Mouse (Mus musculus): ENCODE measurements at regions not wholly inside any gene's neighbourhood (a gene's known extent, or its start where the extent isn't known, plus 50 kb on each side); places are given as distances from the start of the nearest gene placed in this dataset.

GRCm38 (mm10) chr14:62058100-62058499 lies 234.3 kb upstream of the Rnaseh2b start:
- H3K27ac ChIP-seq (ENCODE audit: low read depth, low read length): no peak overlapping the region
- H3K4me2 ChIP-seq (ENCODE audit: low read depth): no peak overlapping the region
- whole genome bisulfite sequencing: 100% methylated on average over 1 of the region's 1 CpGs
- H3K9me3 ChIP-seq (ENCODE audit: control insufficient read depth, low read length): no peaks in the 10 kb centered on the region; the same call in 1 of the 2 replicates
- DNase-seq (ENCODE audit: low spot score) (no peak), ATAC-seq (ENCODE audit: insufficient read depth, low FRiP score, low TSS enrichment) (no peak)
- no peaks in the 10 kb centered on the region for H3K36me3 ChIP-seq (ENCODE audit: control insufficient read depth, insufficient read depth, low read length)
- H3K4me3 ChIP-seq (ENCODE audit: low read depth, low read length): no peak overlapping the region
- no peaks in the 10 kb centered on the region for H3K4me1 ChIP-seq (ENCODE audit: control insufficient read depth, insufficient read depth, low read length)
- H3K27me3 ChIP-seq (ENCODE audit: control insufficient read depth, insufficient read depth, low read length): no peaks in the 10 kb centered on the region
- no peak overlapping the region for H3K9ac ChIP-seq (ENCODE audit: low read length)

GRCm38 (mm10) chr14:62071140-62071539 lies 221.2 kb upstream of the Rnaseh2b start:
- H3K36me3 ChIP-seq (ENCODE audit: control insufficient read depth, insufficient read depth, low read length): no peaks in the 10 kb centered on the region
- H3K27ac ChIP-seq (ENCODE audit: low read depth, low read length): no peak overlapping the region
- H3K4me3 ChIP-seq (ENCODE audit: low read depth, low read length): no peak overlapping the region
- H3K4me1 ChIP-seq (ENCODE audit: control insufficient read depth, insufficient read depth, low read length): no peaks in the 10 kb centered on the region
- no peaks in the 10 kb centered on the region for H3K9me3 ChIP-seq (ENCODE audit: control insufficient read depth, low read length)
- H3K4me2 ChIP-seq (ENCODE audit: low read depth): no peak overlapping the region
- DNase-seq (ENCODE audit: low spot score): no peak
- no peak overlapping the region for H3K9ac ChIP-seq (ENCODE audit: low read length)
- WGBS: 89% methylated on average over 6 of the region's 6 CpGs
- no peaks in the 10 kb centered on the region for H3K27me3 ChIP-seq (ENCODE audit: control insufficient read depth, insufficient read depth, low read length)
- no peak for ATAC-seq (ENCODE audit: insufficient read depth, low FRiP score, low TSS enrichment)

GRCm38 (mm10) chr14:62084047-62084446 lies 208.3 kb upstream of the Rnaseh2b start:
- no peak overlapping the region for H3K27ac ChIP-seq (ENCODE audit: low read depth, low read length)
- H3K9me3 ChIP-seq (ENCODE audit: control insufficient read depth, low read length): no peaks in the 10 kb centered on the region
- H3K27me3 ChIP-seq (ENCODE audit: control insufficient read depth, insufficient read depth, low read length): no peaks in the 10 kb centered on the region
- no peak overlapping the region for H3K4me3 ChIP-seq (ENCODE audit: low read depth, low read length)
- no peak overlapping the region for H3K9ac ChIP-seq (ENCODE audit: low read length)
- ATAC-seq (ENCODE audit: insufficient read depth, low FRiP score, low TSS enrichment): no peak
- no peak for DNase-seq (ENCODE audit: low spot score)
- no peaks in the 10 kb centered on the region for H3K36me3 ChIP-seq (ENCODE audit: control insufficient read depth, insufficient read depth, low read length)
- H3K4me2 ChIP-seq (ENCODE audit: low read depth): no peak overlapping the region
- no peaks in the 10 kb centered on the region for H3K4me1 ChIP-seq (ENCODE audit: control insufficient read depth, insufficient read depth, low read length)
- 68% methylated on average over 2 of the region's 2 CpGs for WGBS

GRCm38 (mm10) chr14:62088174-62088573 lies 204.2 kb upstream of the Rnaseh2b start:
- DNase-seq (ENCODE audit: low spot score) (no peak), ATAC-seq (ENCODE audit: insufficient read depth, low FRiP score, low TSS enrichment) (no peak)
- Histone ChIP-seq H3K27me3 (ENCODE audit: control insufficient read depth, insufficient read depth, low read length) (no peaks in the 10 kb centered on the region), H3K27ac (ENCODE audit: low read depth, low read length) (no peak overlapping the region), H3K4me2 (ENCODE audit: low read depth) (no peak overlapping the region), H3K36me3 (ENCODE audit: control insufficient read depth, insufficient read depth, low read length) (no peaks in the 10 kb centered on the region), H3K9ac (ENCODE audit: low read length) (no peak overlapping the region), H3K4me1 (ENCODE audit: control insufficient read depth, insufficient read depth, low read length) (no peaks in the 10 kb centered on the region), H3K9me3 (ENCODE audit: control insufficient read depth, low read length) (no peaks in the 10 kb centered on the region), H3K4me3 (ENCODE audit: low read depth, low read length) (no peak overlapping the region)
- WGBS: 80% methylated on average over 3 of the region's 3 CpGs

- H3K9ac ChIP-seq (ENCODE audit: low read length): no peak overlapping the region
- H3K36me3 ChIP-seq (ENCODE audit: control insufficient read depth, insufficient read depth, low read length): no peaks in the 10 kb centered on the region
- DNase-seq (ENCODE audit: low spot score) (no peak), ATAC-seq (ENCODE audit: insufficient read depth, low FRiP score, low TSS enrichment) (no peak)
- H3K27me3 ChIP-seq (ENCODE audit: control insufficient read depth, insufficient read depth, low read length): no peaks in the 10 kb centered on the region
- H3K4me2 ChIP-seq (ENCODE audit: low read depth): no peak overlapping the region
- no peaks in the 10 kb centered on the region for H3K9me3 ChIP-seq (ENCODE audit: control insufficient read depth, low read length)
- 96% methylated on average over 3 of the region's 3 CpGs for WGBS
- no peaks in the 10 kb centered on the region for H3K4me1 ChIP-seq (ENCODE audit: control insufficient read depth, insufficient read depth, low read length)
- no peak overlapping the region for H3K4me3 ChIP-seq (ENCODE audit: low read depth, low read length)
- H3K27ac ChIP-seq (ENCODE audit: low read depth, low read length): no peak overlapping the region
Measured at GRCm38 (mm10) chr14:62117532-62117931, 174.9 kb upstream of the Rnaseh2b start.

- WGBS: 58% methylated on average over 2 of the region's 2 CpGs
- H3K27me3 ChIP-seq (ENCODE audit: control insufficient read depth, insufficient read depth, low read length): no peaks in the 10 kb centered on the region
- H3K27ac ChIP-seq (ENCODE audit: low read depth, low read length): no peak overlapping the region
- DNase-seq (ENCODE audit: low spot score): no peak
- ATAC-seq (ENCODE audit: insufficient read depth, low FRiP score, low TSS enrichment): no peak
- H3K4me3 ChIP-seq (ENCODE audit: low read depth, low read length): no peak overlapping the region
- no peak overlapping the region for H3K4me2 ChIP-seq (ENCODE audit: low read depth)
- no peak overlapping the region for H3K9ac ChIP-seq (ENCODE audit: low read length)
- H3K4me1 ChIP-seq (ENCODE audit: control insufficient read depth, insufficient read depth, low read length): no peaks in the 10 kb centered on the region
- H3K9me3 ChIP-seq (ENCODE audit: control insufficient read depth, low read length): no peaks in the 10 kb centered on the region
- no peaks in the 10 kb centered on the region for H3K36me3 ChIP-seq (ENCODE audit: control insufficient read depth, insufficient read depth, low read length)
Measured at GRCm38 (mm10) chr14:62118542-62118953, 173.8 kb upstream of the Rnaseh2b start.

- 86% methylated on average over 6 of the region's 6 CpGs for WGBS
- Histone ChIP-seq H3K9me3 (ENCODE audit: control insufficient read depth, low read length) (no peaks in the 10 kb centered on the region), H3K9ac (ENCODE audit: low read length) (no peak overlapping the region), H3K4me2 (ENCODE audit: low read depth) (no peak overlapping the region), H3K36me3 (ENCODE audit: control insufficient read depth, insufficient read depth, low read length) (no peaks in the 10 kb centered on the region), H3K4me1 (ENCODE audit: control insufficient read depth, insufficient read depth, low read length) (no peaks in the 10 kb centered on the region), H3K27me3 (ENCODE audit: control insufficient read depth, insufficient read depth, low read length) (no peaks in the 10 kb centered on the region), H3K27ac (ENCODE audit: low read depth, low read length) (no peak overlapping the region), H3K4me3 (ENCODE audit: low read depth, low read length) (no peak overlapping the region)
- no peak for ATAC-seq (ENCODE audit: insufficient read depth, low FRiP score, low TSS enrichment)
- no peak for DNase-seq (ENCODE audit: low spot score)
Measured at GRCm38 (mm10) chr14:62128918-62129317, 163.5 kb upstream of the Rnaseh2b start.

GRCm38 (mm10) chr14:62132353-62132816 lies 160.0 kb upstream of the Rnaseh2b start:
- Histone ChIP-seq H3K9ac (ENCODE audit: low read length) (no peak overlapping the region), H3K4me3 (ENCODE audit: low read depth, low read length) (no peak overlapping the region), H3K4me1 (ENCODE audit: control insufficient read depth, insufficient read depth, low read length) (no peaks in the 10 kb centered on the region), H3K9me3 (ENCODE audit: control insufficient read depth, low read length) (0 out of 2 replicates have a peak, but pooled peaks cover 5% of the 10 kb centered on the region), H3K27me3 (ENCODE audit: control insufficient read depth, insufficient read depth, low read length) (no peaks in the 10 kb centered on the region), H3K4me2 (ENCODE audit: low read depth) (no peak overlapping the region), H3K36me3 (ENCODE audit: control insufficient read depth, insufficient read depth, low read length) (no peaks in the 10 kb centered on the region), H3K27ac (ENCODE audit: low read depth, low read length) (no peak overlapping the region)
- WGBS: 68% methylated on average over 8 of the region's 8 CpGs
- ATAC-seq (ENCODE audit: insufficient read depth, low FRiP score, low TSS enrichment): no peak
- no peak for DNase-seq (ENCODE audit: low spot score)

- 83% methylated on average over 5 of the region's 5 CpGs for WGBS
Measured at GRCm38 (mm10) chr14:62137981-62138380, 154.4 kb upstream of the Rnaseh2b start.

More at GRCm38 (mm10) chr14:62137981-62138380, 154.4 kb upstream of the Rnaseh2b start:
- Histone ChIP-seq H3K36me3 (ENCODE audit: control insufficient read depth, insufficient read depth, low read length) (no peaks in the 10 kb centered on the region), H3K27me3 (ENCODE audit: control insufficient read depth, insufficient read depth, low read length) (no peaks in the 10 kb centered on the region), H3K9me3 (ENCODE audit: control insufficient read depth, low read length) (0 out of 2 replicates have a peak, but pooled peaks cover 5% of the 10 kb centered on the region), H3K9ac (ENCODE audit: low read length) (no peak overlapping the region), H3K4me1 (ENCODE audit: control insufficient read depth, insufficient read depth, low read length) (no peaks in the 10 kb centered on the region), H3K4me2 (ENCODE audit: low read depth) (no peak overlapping the region), H3K4me3 (ENCODE audit: low read depth, low read length) (no peak overlapping the region), H3K27ac (ENCODE audit: low read depth, low read length) (no peak overlapping the region)
- no peak for ATAC-seq (ENCODE audit: insufficient read depth, low FRiP score, low TSS enrichment)
- DNase-seq (ENCODE audit: low spot score): no peak
